Mouse (Mus musculus): Measurements from ENCODE around the gene Lilrb4a. TPM values are rescaled to one million over a fixed set of nuclear protein-coding genes. Genes with fewer than 3 reads are reported as not detected.

The Lilrb4a gene
- polyA plus RNA-seq, 1 experiment from 2014 or later = 11.1 TPM

GRCm38 (mm10) chr10:51526090-51526489 lies 35.3 kb downstream of the Lilrb4a start:
- no peak overlapping the region for H3K9ac ChIP-seq (ENCODE audit: low read length)
- 53% methylated on average over 7 of the region's 7 CpGs for WGBS
- H3K27me3 ChIP-seq (ENCODE audit: control insufficient read depth, insufficient read depth, low read depth, low read length) = no peaks in the 10 kb centered on the region
- no peak overlapping the region for H3K27ac ChIP-seq (ENCODE audit: low read length)
- H3K9me3 ChIP-seq (ENCODE audit: control insufficient read depth, low read length) = no peaks in the 10 kb centered on the region
- H3K4me2 ChIP-seq (ENCODE audit: low read depth, low read length) = no peak overlapping the region
- no peak overlapping the region for H3K4me3 ChIP-seq (ENCODE audit: low read length)
- H3K36me3 ChIP-seq (ENCODE audit: control insufficient read depth, insufficient read depth, low read length) = no peaks in the 10 kb centered on the region
- no peak for ATAC-seq (ENCODE audit: low read depth)
- no peaks in the 10 kb centered on the region for H3K4me1 ChIP-seq (replicated peaks; ENCODE audit: control insufficient read depth, insufficient read depth, low read length)

DNA sequence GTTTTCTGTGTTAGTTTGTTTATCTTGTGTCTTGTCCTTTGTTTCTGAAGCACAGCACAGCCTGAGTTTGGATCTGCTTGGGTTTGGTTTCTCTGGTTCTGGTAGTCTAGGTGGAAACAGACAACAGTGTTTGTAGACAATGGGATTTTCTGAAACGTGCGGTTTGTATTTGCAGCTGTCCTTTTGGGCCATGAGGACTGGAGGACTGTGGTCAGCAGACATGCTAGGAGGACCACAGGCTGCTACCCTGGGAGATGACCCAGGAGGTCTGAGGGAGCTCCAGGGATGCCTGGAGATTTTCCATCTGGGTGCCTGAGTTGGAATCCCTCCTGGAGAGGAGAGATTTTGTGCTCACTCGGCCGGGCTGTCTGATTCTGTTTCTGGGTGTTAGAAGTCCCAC lies 35.9 kb downstream of the Lilrb4a start:
- WGBS = 63% methylated on average over 4 of the region's 4 CpGs
- H3K27ac ChIP-seq (ENCODE audit: low read length) = no peak overlapping the region

DNA sequence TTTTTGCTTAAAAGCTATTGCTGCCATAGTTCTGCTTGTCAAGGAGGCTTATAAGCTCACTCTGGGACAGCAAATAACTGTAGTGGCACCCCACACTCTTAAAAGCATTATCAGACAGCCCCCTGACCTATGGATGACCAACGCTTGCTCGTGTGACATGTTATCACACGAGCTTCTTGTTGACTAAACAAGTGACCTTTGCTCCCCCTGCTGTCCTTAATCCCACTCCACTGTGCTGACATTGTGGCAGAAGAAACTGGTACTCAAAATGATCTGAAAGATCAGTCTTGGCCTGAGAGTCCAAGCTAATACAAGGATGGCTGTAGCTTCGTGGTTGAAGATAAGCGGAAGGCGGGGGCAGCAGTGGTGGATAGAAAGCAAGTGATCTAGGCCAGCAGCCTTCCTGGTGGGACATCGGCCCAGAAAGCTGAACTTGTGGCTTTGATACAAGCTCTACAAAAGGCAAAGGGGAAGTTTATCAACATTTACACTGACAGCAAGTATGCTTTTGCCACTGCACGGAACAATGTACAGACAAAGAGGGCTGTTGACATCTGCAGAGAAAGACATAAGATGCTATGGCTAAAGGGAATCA lies 38.2 kb downstream of the Lilrb4a start:
- Histone ChIP-seq H3K9me3 (ENCODE audit: control insufficient read depth, low read length) (no peaks in the 10 kb centered on the region), H3K4me3 (ENCODE audit: low read length) (no peak overlapping the region), H3K27me3 (ENCODE audit: control insufficient read depth, insufficient read depth, low read depth, low read length) (no peaks in the 10 kb centered on the region), H3K9ac (ENCODE audit: low read length) (no peak overlapping the region), H3K36me3 (ENCODE audit: control insufficient read depth, insufficient read depth, low read length) (no peaks in the 10 kb centered on the region), H3K4me1 (replicated peaks; ENCODE audit: control insufficient read depth, insufficient read depth, low read length) (no peaks in the 10 kb centered on the region), H3K4me2 (ENCODE audit: low read depth, low read length) (no peak overlapping the region), H3K27ac (ENCODE audit: low read length) (no peak overlapping the region)
- no peak for ATAC-seq (ENCODE audit: low read depth)
- 40% methylated on average over 8 of the region's 8 CpGs for WGBS

More for the DNA sequence above, 35.9 kb downstream of the Lilrb4a start:
- Histone ChIP-seq H3K4me1 (replicated peaks; ENCODE audit: control insufficient read depth, insufficient read depth, low read length) (no peaks in the 10 kb centered on the region), H3K9ac (ENCODE audit: low read length) (no peak overlapping the region), H3K36me3 (ENCODE audit: control insufficient read depth, insufficient read depth, low read length) (no peaks in the 10 kb centered on the region), H3K4me3 (ENCODE audit: low read length) (no peak overlapping the region), H3K4me2 (ENCODE audit: low read depth, low read length) (no peak overlapping the region), H3K9me3 (ENCODE audit: control insufficient read depth, low read length) (no peaks in the 10 kb centered on the region), H3K27me3 (ENCODE audit: control insufficient read depth, insufficient read depth, low read depth, low read length) (no peaks in the 10 kb centered on the region)
- ATAC-seq (ENCODE audit: low read depth) = no peak

DNA sequence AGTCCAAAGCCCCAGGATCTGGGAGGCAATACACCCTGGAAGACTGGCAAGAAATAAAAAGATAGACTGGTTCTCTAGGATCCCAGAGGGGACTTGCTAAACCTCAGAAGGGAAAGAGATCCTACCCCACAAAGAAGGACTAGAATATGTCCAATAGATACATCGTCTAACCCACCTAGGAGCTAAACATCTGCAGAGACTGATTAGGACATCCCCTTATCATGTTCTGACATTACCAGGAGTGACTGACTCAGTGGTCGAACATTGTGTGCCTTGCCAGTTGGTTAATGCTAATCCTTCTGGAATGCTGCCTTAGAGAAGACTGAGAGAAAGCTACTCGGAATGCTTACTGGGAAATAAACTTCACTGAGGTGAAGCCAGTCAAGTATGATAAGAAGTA lies 38.7 kb downstream of the Lilrb4a start:
- no peaks in the 10 kb centered on the region for H3K4me1 ChIP-seq (replicated peaks; ENCODE audit: control insufficient read depth, insufficient read depth, low read length)
- H3K9ac ChIP-seq (ENCODE audit: low read length) = no peak overlapping the region
- H3K27ac ChIP-seq (ENCODE audit: low read length) = no peak overlapping the region
- no peak overlapping the region for H3K4me2 ChIP-seq (ENCODE audit: low read depth, low read length)
- H3K4me3 ChIP-seq (ENCODE audit: low read length) = no peak overlapping the region
- H3K9me3 ChIP-seq (ENCODE audit: control insufficient read depth, low read length) = no peaks in the 10 kb centered on the region
- no peak for ATAC-seq (ENCODE audit: low read depth)
- WGBS = 56% methylated on average over 3 of the region's 3 CpGs
- no peaks in the 10 kb centered on the region for H3K27me3 ChIP-seq (ENCODE audit: control insufficient read depth, insufficient read depth, low read depth, low read length)
- H3K36me3 ChIP-seq (ENCODE audit: control insufficient read depth, insufficient read depth, low read length) = no peaks in the 10 kb centered on the region

GRCm38 (mm10) chr10:51530813-51531212 lies 40.1 kb downstream of the Lilrb4a start:
- no peaks in the 10 kb centered on the region for H3K4me1 ChIP-seq (replicated peaks; ENCODE audit: control insufficient read depth, insufficient read depth, low read length)
- no peaks in the 10 kb centered on the region for H3K9me3 ChIP-seq (ENCODE audit: control insufficient read depth, low read length)
- H3K27ac ChIP-seq (ENCODE audit: low read length) = no peak overlapping the region
- H3K9ac ChIP-seq (ENCODE audit: low read length) = no peak overlapping the region
- 76% methylated on average over 7 of the region's 7 CpGs for WGBS
- H3K4me3 ChIP-seq (ENCODE audit: low read length) = no peak overlapping the region
- no peaks in the 10 kb centered on the region for H3K27me3 ChIP-seq (ENCODE audit: control insufficient read depth, insufficient read depth, low read depth, low read length)
- ATAC-seq (ENCODE audit: low read depth) = no peak
- H3K36me3 ChIP-seq (ENCODE audit: control insufficient read depth, insufficient read depth, low read length) = no peaks in the 10 kb centered on the region
- no peak overlapping the region for H3K4me2 ChIP-seq (ENCODE audit: low read depth, low read length)

Other genes with a start within 250 kb of the Lilrb4a start
- gene Gm49339, start 10.3 kb upstream of the Lilrb4a start, polyA plus RNA-seq (2015; fragmentation: Nextera tagmentation; extraction: Ambion mirVana) = 0.34 and 1.5 TPM in 2 replicates
- 1.1 and 1.3 TPM in 2 replicates for gene Lilr4b, start 10.3 kb upstream of the Lilrb4a start, polyA plus RNA-seq (2015; fragmentation: Nextera tagmentation; extraction: Ambion mirVana)
- gene Fam162b, start 99.6 kb downstream of the Lilrb4a start, polyA plus RNA-seq (2015; fragmentation: Nextera tagmentation; extraction: Ambion mirVana) = 50.3 and 55.9 TPM in 2 replicates
- gene Gprc6a, start 140.5 kb downstream of the Lilrb4a start, polyA plus RNA-seq (2015; fragmentation: Nextera tagmentation; extraction: Ambion mirVana) = 3.2 and 3.4 TPM in 2 replicates
- 0.08 TPM in 1 of 2 replicates, not detected in the other for gene Rfx6, start 186.8 kb downstream of the Lilrb4a start, polyA plus RNA-seq (2015; fragmentation: Nextera tagmentation; extraction: Ambion mirVana)

All from lung, embryonic 16.5 days (tissue).